Mouse (Mus musculus) bone marrow macrophage, adult 2 months (primary cell): ENCODE measurements around the gene Fem1b.

ENCODE experiments used
- CTCF ChIP-seq: IDR thresholded peaks from 2 replicates; pipeline ENCODE4 v1.5.1; 2012; ENCODE audit warnings: low read depth, mild to moderate bottlenecking, low read length, moderate library complexity
- POLR2A ChIP-seq: IDR thresholded peaks from 2 replicates; pipeline ENCODE4 v1.6.1; 2012; ENCODE audit warnings: mild to moderate bottlenecking, low read depth, low read length, borderline replicate concordance

- no peak for TF ChIP-seq POLR2A
- TF ChIP-seq CTCF = 0 out of 2 replicates have a peak, but pooled peaks have one; percentile 28
Measured at GRCm38 (mm10) chr9:62744558-62745275, 67.0 kb downstream of the Fem1b start.
